Mouse (Mus musculus): ENCODE measurements around the gene Insc. TPM values are rescaled to one million over a fixed set of nuclear protein-coding genes. Genes with fewer than 3 reads are reported as not detected.
A peak's percentile ranks its signal among the peaks of the same experiment; 100 is the strongest.

Insc gene
- polyA plus RNA-seq, 1 experiment: 2.0 TPM

DNA sequence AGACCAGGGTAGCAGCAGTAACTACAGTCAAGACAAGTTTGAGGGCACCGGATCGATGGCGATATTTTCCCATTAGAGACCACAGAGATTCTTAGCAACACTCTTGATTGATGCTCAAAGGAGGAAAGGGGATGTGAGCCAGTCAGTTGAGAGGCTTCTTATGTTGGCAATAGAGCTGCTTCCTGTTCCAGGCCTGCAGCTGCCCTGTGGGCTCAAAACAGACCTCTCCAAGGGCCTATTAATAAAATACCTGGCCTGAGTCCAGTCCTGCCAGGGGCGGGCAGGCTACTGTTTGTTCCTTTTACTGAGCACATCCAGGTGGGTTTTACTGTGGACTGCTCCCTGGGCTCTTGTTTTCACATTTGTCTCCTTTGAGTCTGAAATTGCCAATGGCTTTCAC is 83.9 kb downstream of the Insc start:
- DNase-seq (ENCODE audit: low read depth): no peak

DNA sequence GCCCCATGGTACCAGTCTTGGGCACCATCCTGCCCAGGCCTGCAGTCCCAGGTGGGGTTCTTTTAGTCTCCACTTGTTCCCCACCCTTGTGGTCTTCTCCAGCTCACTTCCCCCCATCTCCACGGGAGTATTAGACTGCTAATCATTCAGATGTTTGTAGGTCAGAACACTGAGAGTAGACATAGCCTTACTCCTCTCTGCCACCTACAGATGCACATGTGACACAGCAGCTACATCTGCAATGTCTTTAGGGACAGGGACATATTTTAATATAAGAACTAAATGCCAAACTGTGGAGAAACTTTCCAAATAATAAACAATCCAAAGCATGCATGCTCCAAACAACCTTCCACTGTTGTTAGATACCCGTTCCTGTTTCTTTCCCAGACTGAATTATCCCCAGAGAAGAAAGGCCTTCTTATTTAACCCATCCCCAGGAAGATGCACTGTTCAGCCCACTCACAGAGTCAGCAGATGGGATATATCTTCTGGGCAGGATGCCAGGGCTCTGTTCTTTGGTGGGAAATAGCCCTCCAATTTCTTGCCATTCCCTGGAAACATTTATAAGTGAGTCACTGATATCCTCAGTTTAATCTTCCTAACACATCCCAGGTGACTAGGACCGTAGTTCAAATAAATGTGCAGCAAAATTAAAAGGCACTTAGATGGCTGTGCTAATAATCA is 88.9 kb downstream of the Insc start:
- no peak for DNase-seq (ENCODE audit: low read depth)

DNA sequence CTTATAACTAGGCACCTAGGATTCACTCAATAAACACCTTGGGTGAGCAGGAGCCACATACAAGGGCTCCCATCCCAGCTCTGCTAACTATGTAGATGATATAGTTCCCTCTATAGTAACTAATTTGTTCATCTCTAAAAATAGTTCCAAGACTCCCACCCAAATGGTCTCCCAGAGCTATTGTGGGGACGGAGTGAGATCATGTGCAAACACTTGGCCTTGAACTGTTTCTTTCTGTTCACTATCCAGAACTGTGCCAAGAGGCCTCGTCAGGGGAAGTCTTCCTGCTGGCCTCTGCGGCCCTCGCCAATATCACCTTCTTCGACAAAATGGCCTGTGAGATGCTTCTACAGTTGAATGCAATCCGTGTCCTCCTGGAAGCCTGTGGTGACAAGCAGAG is 91.0 kb downstream of the Insc start:
- no peak for DNase-seq (ENCODE audit: low read depth)

DNA sequence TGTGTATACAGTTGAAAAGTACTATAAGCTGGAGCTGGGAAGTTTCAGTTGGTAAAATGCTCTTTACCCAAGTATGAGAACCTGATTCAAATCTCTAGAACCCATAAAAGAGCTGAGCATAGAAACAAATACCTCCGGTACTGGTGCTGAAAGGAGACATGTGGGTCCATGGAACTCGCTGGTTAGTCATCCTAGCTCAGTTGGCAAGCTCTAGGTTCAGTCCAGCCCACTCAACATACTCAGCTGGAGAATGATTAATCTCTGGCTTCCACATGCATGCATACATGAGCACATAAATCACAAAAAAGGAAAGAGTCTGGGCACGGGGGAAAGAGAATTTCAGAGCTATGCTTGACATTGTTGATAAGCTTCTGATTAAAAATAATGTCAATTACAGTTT is 93.8 kb downstream of the Insc start:
- DNase-seq (ENCODE audit: low read depth): no peak

DNA sequence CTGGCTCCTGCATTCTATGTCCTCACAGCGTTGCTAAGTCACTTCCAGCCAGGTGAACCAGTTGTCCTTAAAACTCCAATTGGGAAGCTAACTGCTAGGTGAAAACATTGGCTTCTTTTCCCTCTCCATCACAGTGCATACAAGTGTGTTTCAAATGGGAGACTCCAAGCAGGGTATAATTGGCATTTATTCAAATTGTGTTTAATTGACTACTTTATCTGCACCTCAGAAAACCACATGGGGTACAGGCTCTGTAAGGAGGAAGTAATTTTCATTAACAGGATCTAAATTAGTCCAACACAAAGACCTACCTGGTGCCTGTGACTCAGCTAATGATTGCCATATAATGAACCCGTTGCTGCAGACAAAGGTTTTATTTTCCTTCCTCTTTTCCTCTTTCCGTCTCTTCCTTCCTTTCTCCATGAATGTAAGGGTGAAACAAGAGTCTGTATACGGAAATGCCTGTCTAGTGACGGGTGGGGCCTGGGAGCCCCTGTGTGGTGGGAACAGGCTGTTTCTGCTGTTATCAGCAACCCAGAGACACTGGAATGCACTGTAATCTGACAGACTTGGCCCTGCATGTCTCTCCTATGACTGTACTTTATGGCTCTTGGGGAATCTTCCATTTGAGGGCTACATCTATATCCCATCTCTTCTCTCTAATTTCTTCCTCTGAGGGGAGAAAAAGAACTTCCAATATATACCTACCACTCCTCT is 96.7 kb downstream of the Insc start:
- DNase-seq (ENCODE audit: low read depth): no peak

DNA sequence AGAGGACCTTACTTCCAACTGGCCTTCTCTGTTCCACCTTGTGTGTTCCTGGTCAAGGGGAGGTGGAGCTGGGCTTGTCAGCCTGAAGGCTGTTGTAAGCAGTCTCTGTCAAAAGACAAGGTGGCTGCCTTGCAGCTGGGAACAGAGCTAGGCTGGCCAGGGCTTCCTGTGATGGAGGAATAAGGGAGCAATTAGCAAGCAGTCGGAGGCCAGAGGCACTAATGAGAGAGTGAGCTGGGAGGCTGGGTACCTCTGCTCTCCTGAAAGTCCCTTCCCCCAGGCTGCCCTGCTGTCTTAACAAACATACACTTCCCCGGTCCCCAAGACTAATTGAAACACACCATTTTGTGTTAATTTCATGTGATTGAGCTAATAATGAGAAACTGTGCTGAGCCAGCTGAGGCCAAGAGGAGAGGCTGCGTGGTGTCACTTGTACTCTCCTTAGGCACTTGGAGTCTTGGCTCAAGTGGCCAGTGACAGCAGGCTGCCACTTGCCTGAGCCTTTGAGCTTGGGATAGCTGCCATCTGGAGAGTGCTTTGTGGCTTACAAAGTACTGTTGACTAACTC is 99.2 kb downstream of the Insc start:
- peak; percentile 66 for DNase-seq (ENCODE audit: low read depth)

DNA sequence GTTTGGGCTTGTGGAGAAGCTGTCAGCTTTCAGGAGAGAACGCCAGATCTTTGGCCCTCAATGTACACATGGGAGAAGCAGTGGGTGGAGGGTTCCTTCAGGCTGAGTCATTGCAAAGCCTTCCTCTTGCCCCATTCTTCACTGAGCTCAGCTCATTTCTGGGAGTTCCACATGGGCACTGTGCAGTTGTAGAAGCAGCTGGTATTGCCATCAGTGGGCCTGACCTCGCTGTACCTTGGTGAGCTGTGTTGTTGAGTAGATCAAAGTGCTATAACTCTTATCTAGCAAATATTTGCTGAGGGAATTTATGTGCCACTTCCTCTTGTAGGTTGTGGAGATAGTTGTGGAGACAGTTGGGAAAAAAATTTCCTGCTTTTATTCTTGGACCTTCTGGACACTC is 103.7 kb downstream of the Insc start:
- DNase-seq (ENCODE audit: low read depth): no peak

DNA sequence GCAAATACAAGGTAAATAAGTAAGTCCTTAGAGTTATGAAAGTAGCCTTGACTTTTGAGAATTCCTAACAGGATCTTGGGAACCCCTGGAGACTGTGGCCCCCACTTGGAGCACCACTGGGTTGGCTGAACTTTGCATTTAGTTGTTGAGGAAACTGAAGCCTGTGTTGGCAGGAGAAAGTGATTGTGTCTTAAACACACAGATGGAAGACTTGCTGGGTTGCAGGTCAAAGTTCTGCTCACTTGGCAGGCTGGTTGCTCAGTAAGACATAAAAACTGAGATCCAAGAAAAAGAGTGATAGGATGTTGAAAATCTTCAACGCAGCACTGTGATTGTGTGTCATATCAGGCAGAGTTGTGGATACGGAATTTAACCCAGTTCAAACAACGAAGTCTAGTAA is 108.9 kb downstream of the Insc start:
- no peak for DNase-seq (ENCODE audit: low read depth)

DNA sequence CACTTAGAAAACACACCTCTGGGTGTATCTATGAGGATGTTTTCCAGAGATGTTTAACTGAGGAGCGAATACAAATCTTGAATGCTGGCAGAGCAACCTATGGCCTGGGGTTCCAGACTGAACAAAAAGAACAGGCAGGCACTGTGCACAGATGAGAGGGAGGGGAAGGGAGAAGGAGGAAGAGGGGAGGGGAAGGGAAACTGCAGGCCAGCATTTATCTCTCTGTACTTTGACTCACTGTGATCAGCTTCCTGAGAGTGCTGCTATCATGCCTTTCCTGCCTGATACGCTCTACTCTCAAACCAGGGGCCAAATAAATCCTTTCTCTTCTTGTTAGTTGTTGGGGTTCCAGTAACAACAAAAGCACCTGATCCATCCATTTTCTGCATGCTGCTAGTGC is 110.7 kb downstream of the Insc start:
- DNase-seq (ENCODE audit: low read depth): no peak

DNA sequence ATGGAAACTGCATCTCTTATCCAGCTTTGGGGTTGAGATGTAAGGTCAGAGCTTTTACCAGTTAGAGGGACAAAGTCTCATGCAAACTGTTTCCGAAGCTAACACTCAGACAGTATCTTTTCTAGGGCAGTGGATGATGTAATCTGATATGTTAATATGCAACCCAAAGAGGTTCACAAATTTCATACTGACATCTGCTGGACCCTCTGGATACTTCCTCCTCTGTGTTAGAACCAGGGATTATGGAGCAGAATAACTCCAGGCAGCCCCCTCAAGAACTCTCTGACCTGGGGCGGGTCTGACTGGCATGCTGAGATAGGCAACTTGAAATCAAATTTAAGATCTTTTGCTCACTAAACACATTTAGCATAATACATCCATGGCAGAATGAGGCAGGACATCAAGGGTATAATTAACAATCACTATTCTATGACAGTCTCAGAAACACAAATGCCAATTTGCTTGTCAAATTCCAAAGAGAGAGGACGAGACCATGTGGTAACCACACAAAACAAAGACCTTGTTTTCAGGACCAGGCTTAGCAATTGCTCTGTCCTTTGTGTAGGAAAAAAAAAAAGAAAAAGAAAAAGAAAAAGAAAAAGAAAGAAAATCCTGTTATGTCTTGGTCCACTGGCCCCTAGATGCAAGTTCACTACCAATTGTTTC is 117.5 kb downstream of the Insc start:
- DNase-seq (ENCODE audit: low read depth): no peak

DNA sequence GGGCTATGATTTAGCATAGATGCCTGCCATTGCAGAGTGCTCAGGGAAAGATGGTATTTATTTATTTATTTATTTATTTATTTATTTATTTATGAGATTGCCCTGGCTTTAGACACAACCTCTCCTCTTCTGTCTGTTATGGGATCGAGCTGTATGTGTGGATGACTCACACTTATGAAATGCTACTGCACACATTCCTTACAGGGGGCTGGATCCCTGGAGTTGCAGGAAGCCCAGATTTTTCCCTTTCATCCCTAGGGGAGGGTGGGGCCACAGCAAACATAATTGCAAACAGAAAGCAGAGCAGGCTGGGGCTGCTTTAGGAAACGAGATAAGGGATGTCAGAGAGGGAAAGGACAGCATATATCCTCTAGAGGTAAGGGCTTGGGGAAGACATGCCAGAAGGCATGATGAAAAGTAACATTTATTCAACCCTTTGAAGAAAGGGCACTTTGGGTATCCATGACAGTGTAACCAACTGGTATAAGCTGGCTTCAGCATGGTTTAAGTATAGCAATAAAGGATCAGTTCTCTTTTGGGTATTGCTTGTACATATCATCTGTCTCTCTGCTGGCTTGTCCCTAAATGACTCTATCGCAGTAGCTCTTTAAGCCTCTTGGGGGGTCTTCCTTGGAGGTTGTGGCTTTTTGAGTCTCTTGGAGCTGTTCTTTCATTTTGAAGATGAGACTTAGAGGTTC is 130.0 kb downstream of the Insc start:
- no peak for DNase-seq (ENCODE audit: low read depth)

DNA sequence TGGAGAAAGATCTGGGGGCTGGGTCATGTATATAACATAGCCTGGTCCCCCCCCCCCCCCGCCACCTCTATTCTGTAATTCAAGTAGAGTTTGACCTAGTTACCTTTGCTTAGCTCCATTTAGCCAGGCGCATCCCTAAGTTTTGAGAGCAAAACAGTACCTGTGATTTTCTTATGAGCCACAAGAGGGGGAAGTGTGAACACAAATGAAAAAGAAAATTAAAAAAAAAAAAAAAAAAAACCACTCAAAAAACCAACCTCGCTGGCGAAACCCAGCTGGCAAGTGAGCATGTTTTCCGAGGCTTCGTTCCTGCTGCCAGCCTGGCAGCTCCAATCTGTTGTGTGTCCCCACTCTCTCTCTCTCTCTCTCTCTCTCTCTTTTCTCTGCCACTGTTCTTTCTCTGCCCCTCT is 130.5 kb downstream of the Insc start:
- no peak for DNase-seq (ENCODE audit: low read depth)

DNA sequence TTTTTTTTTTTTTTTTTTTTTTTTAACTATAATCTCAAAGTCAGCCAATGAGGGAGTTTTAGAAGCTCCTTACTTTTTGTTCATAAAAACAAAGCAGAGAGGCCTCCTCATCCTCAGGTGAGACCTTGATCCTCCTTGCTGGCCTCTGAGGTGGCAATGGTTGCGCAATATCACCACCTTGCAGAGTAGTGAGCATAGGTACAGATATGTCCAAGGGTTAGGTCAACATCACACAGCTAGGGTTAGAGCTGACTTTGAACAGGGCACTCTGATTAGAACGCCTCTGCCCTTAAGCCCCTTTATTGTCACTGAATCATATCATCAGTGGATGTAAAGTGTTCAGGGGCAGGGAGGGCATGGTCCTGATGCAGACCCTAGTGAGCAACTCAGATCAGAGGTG is 131.1 kb downstream of the Insc start:
- no peak for DNase-seq (ENCODE audit: low read depth)

DNA sequence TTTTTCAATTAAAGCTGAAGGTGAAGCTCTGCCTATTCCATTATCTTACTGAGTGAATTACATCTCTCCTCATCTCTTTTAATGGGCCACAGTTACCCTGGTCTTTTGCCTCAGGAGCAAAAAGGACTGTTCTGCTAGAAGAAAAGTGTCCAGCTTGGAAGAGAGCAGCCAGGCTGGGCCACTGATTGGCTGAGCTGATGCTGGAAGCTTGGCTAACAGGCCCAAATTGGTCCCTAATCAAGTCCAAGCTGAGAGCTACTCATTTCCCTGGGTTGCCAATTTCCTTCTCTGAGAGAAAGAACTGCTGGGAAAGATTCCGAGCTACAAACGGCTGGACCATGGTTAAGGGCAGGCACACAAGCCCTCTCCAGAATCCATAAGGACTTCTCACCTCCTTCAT is 140.1 kb downstream of the Insc start:
- no peak for DNase-seq (ENCODE audit: low read depth)

DNA sequence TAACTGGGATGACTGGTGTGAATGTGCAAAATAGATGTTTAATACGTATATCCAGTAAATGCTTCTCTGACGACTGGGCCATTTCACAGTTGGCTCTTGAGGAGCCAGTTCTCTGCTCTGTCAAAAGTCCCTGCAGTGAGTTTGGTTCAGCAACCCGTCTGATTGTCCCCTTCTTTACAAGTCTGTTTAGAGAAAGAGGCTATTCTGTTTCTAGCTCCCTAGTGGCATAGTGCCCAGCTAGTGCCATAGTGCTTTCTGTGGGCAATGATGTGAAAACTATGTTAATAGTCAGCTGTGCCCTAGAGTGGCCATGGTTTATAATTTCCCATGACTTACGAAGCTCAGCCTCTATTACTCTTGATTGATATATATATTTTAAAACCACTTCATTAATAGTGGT is 143.4 kb downstream of the Insc start:
- no peak for DNase-seq (ENCODE audit: low read depth)

DNA sequence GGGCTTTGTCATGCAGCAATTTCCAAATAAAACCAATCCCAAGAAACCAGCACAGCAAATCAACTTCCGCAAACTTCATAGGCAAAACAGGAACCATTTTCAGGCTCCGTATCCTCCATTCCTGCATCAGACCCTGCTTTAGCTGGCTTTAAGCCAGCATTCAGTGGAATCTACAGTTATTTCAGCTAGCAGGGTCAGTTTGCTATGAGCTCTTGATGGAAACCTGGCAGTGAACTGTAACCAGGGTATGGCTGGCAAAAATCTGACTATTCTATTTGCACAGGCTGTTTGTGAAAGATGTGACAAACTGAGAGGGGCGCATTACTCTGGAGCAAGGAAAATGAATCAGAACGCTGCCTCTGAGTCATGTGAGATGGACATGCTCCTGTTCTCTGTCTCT is 146.7 kb downstream of the Insc start:
- no peak for DNase-seq (ENCODE audit: low read depth)

DNA sequence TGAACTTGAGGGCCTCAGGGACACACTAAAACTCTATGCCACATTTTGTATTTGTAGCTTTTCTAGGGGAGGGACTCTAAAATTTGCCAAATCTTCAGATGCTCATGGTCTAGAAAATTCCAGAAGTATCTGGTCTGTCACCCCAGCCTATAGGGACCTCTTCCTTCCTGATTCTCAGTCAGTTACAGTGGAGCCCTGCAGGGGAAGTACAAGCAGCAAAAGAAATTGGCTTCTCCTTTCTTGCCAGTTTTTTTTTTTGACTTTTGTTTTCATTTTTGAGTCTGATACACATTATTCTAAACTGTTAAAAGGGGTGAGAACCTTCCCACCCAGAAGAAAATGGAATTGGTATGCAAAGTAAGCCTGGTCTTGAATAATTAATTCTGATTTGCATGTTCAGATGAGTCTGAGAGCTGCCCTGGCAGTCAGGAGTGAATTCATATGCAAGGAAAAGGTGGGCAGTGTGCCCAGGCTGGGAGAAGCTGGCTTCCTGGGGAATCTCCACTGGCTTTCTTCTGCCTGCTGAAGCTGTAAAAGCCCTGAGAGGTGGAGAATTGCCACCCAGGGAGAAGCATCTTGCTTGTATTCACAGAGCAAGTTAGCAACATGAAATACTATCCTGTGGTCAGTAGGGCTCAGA is 149.2 kb downstream of the Insc start:
- no peak for DNase-seq (ENCODE audit: low read depth)

DNA sequence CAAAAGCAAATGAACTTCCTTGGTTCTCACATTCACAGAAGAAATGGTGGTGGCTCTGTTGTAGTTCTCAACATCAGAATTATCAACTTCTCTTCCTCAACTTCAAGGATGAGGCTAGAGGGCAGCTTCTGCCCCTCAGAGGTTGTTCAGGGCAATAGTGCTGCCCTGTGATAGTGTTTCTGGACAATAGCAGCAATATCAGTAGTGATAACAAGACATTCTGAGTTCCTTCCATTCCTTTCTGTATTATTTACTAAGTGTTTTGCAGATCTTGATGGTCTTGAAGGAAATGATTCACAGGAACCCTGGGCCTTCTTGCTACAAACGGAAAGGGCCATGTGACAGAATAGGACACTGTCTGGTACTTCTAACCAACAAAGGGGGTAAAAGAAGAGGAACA is 150.4 kb downstream of the Insc start:
- DNase-seq (ENCODE audit: low read depth): no peak

DNA sequence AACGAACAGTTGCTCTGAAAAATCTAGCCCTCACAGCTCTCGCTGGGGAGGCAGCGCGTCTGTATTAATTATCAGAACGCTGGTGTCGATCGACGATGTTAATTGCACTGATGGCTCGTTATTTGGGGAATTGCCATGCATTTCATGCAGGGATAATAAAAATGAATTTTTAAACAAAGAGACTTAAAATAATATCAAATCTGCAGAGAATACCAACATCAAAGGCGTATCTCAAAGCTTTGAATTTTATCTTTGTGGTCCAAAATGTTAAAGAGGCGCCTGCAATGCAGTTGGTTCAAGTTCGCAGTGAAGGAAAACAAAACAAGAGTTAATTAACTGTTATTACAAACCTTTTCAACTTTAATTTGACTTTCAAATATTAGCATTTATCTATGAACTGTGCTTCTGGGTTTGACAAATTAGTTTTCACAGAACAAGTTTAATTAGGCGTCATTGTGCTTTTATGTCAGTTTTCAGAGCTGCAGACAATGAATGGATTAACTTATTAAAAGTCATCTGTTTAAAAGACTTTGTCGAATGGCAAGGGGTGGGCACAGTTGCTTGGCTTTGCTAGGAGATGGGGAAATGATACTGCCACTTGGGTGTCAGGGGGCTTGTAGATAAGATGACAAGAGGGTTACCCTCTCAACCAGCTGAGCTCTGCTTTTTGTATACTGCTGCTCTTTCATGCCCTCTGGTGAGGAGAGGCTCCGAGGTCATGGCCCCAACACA is 153.6 kb downstream of the Insc start:
- DNase-seq (ENCODE audit: low read depth): no peak

Data from gonadal fat pad, adult 2 months (tissue).